Mouse (Mus musculus) limb, embryonic 14.5 days (tissue): Measurements from ENCODE around the gene Gm42791. TPM values are rescaled to one million over a fixed set of nuclear protein-coding genes. Genes with fewer than 3 reads are reported as not detected.

Source experiments
- ATAC-seq: fragments of 200-750 bp; cut with Nextera tagmentation; 2 replicates; pipeline ENCODE4 v1.8.0; 2017; ENCODE audit warnings: low read depth, moderate number of reproducible peaks, moderate TSS enrichment; ENCODE audit not compliant: low FRiP score
- DNase-seq: peaks from one replicate; pipeline ENCODE4 v3.0.0-alpha.2; 2015; ENCODE audit warnings: low spot score
- H3K27ac ChIP-seq: fragments of 300-500 bp; sonication (generic); replicated peaks from 2 replicates; pipeline ENCODE4 v1.5.1; 2014; ENCODE audit warnings: low read depth, mild to moderate bottlenecking, low read length, moderate library complexity, mixed read lengths
- H3K27me3 ChIP-seq: fragments of 300-500 bp; sonication (generic); 2 replicates; pipeline ENCODE4 v1.6.1; 2014; ENCODE audit warnings: low read length, mixed read lengths; ENCODE audit not compliant: control insufficient read depth, insufficient read depth
- H3K36me3 ChIP-seq: fragments of 300-500 bp; sonication (generic); 2 replicates; pipeline ENCODE4 v1.6.1; 2014; ENCODE audit warnings: mild to moderate bottlenecking, low read length, moderate library complexity, mixed read lengths; ENCODE audit not compliant: control insufficient read depth, insufficient read depth
- H3K4me1 ChIP-seq: fragments of 300-500 bp; sonication (generic); 2 replicates; pipeline ENCODE4 v1.6.1; 2014; ENCODE audit warnings: antibody characterized with exemption, low read length, mixed read lengths; ENCODE audit not compliant: control insufficient read depth, insufficient read depth
- H3K4me2 ChIP-seq: fragments of 300-500 bp; sonication (generic); replicated peaks from 2 replicates; pipeline ENCODE4 v1.6.1; 2014; ENCODE audit warnings: low read depth, mild to moderate bottlenecking, low read length, moderate library complexity; ENCODE audit not compliant: severe bottlenecking
- H3K4me3 ChIP-seq: fragments of 300-500 bp; sonication (generic); replicated peaks from 2 replicates; pipeline ENCODE4 v1.5.1; 2014; ENCODE audit warnings: low read length
- H3K9ac ChIP-seq: fragments of 300-500 bp; sonication (generic); 2 replicates; pipeline ENCODE4 v1.6.1; 2014; ENCODE audit warnings: mild to moderate bottlenecking, low read depth, low read length, moderate library complexity; ENCODE audit not compliant: severe bottlenecking
- H3K9me3 ChIP-seq: fragments of 300-500 bp; sonication (generic); 2 replicates; pipeline ENCODE4 v1.6.1; 2016; ENCODE audit warnings: low read length; ENCODE audit not compliant: control insufficient read depth
- POLR2A ChIP-seq: fragments of 200-500 bp; IDR thresholded peaks from 2 replicates; pipeline ENCODE4 v1.8.0; 2012; ENCODE audit warnings: inconsistent platforms, mild to moderate bottlenecking, moderate library complexity, borderline replicate concordance; ENCODE audit not compliant: insufficient read depth, insufficient read length; ENCODE audit errors: extremely low read depth
- WGBS: fragments of 180-500 bp; shearing (Covaris S2); extraction: QIAGEN DNeasy Blood & Tissue Kit; methylation state at CpG from one replicate; pipeline ENCODE4 v1.1.7; 2014; 5-methylcytosine and 5-hydroxymethylcytosine counted together
- polyA plus RNA-seq, 2 experiments: library from polyadenylated mRNA; depleted of rRNA in 1 of 2; stranded (reverse) in 1 of 2; unstranded in 1 of 2; fragments of >200 nt; fragmentation: Nextera tagmentation in 1 of 2; extraction: Ambion mirVana in 1 of 2; gene quantifications; 2 replicates each; pipeline versions ENCODE4 v1.2.1 to v1.2.3; 2012 to 2014

Gene Gm42791
- polyA plus RNA-seq, 2 experiments = not detected

DNA sequence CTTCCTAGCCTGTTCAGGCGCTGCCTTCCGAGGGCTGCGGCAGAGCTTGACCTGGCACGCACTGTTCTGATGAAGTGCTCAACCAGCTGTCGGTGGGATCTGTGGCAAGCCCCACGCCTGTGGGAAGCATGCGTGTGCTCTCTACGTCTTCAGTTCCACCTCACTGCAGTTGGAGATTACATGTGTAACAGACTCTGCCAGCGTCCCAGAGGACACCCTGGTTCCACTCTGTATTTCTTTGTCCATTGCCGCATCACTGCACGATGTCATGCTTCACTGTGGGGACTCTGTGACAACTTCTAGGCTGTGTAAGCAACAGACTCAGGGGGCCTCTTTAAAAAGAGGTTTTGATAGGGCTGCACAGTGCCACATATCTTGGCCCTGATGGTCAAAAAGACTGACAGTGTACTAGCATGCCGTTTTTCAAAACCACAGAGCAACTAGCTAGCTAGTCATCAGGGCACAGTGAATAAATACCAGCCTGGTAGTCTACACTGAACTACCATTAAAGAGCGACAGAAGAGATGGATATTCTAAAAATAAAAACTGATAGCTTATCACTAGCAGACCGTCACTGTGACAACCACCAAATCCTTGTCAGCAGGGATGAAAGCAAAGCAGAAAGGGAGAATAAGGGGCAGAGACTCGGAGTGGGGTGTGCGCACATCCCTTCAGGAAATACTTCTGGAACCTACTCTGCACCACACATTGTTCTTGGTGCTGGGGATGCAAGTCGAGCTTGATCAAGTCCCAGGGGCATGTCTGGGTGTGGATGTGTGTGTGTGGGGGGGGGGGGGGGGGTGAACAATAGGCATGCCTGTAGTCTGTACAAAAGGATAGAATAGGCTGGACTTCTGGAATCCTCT, 86.5 kb downstream of the Gm42791 start:
- no peak overlapping the region for H3K4me2 ChIP-seq
- H3K9me3 ChIP-seq = no peaks in the 10 kb centered on the region
- DNase-seq (no peak), ATAC-seq (0 out of 2 replicates have a peak, but pooled peaks have one; percentile 5)
- peaks cover 25% of the 10 kb centered on the region for H3K36me3 ChIP-seq
- no peak overlapping the region for H3K9ac ChIP-seq
- H3K4me1 ChIP-seq = no peaks in the 10 kb centered on the region
- WGBS = 81% methylated on average over 17 of the region's 17 CpGs
- H3K4me3 ChIP-seq = no peak overlapping the region
- no peak overlapping the region for H3K27ac ChIP-seq
- no peaks in the 10 kb centered on the region for H3K27me3 ChIP-seq
- no peak for TF ChIP-seq POLR2A

DNA sequence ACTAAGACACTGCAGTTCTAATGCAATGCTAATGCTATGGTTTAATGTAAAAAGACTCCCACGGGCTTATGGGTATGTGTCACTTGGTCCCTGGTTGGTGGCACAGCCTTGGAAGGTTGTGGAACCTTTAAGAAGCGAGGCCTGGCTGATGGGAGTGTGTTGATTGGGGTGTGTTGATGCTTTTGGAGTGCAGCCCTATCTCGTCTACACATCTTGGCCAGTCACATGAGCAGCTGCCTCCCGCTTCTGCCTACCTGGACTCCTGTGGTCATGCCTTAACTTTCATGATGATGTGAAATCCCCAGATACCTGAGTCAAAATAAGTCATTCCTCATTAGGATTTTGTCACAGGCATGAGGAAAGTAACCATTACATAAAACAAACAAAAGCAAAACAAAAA, 88.6 kb downstream of the Gm42791 start:
- Histone ChIP-seq H3K27ac (no peak overlapping the region), H3K36me3 (peaks cover 27% of the 10 kb centered on the region)
- 91% methylated on average over 4 of the region's 4 CpGs for WGBS

DNA sequence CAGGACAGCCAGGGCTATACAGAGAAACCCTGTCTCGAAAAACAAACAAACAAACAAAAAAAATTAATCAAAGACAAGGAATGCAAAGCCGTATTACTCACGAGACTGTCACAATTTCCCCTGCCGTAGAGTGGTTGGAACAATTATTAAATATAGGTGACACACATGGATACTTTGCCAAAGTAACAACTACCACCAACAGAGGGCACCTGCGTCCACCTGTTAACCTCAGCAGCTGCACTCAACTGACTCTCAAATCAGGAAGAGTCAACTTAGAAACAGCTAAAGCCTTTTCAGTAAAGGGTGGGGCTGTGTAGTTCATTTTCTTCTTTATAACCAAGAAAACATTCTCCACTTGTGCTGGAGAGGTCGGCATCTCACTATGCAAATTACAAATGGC, 90.1 kb downstream of the Gm42791 start:
- Histone ChIP-seq H3K4me3 (no peak overlapping the region), H3K27me3 (no peaks in the 10 kb centered on the region), H3K9me3 (no peaks in the 10 kb centered on the region), H3K4me1 (no peaks in the 10 kb centered on the region), H3K9ac (no peak overlapping the region), H3K27ac (no peak overlapping the region), H3K36me3 (peaks cover 29% of the 10 kb centered on the region), H3K4me2 (no peak overlapping the region)
- 65% methylated on average over 6 of the region's 6 CpGs for WGBS
- no peak for ATAC-seq
- peak; percentile 64 for DNase-seq
- TF ChIP-seq POLR2A = no peak

More for the DNA sequence above, 88.6 kb downstream of the Gm42791 start:
- H3K9me3 ChIP-seq = no peaks in the 10 kb centered on the region
- H3K4me1 ChIP-seq = no peaks in the 10 kb centered on the region
- TF ChIP-seq POLR2A = no peak
- no peak overlapping the region for H3K4me2 ChIP-seq
- no peak for DNase-seq
- no peak for ATAC-seq
- H3K9ac ChIP-seq = no peak overlapping the region
- H3K27me3 ChIP-seq = no peaks in the 10 kb centered on the region
- H3K4me3 ChIP-seq = no peak overlapping the region

DNA sequence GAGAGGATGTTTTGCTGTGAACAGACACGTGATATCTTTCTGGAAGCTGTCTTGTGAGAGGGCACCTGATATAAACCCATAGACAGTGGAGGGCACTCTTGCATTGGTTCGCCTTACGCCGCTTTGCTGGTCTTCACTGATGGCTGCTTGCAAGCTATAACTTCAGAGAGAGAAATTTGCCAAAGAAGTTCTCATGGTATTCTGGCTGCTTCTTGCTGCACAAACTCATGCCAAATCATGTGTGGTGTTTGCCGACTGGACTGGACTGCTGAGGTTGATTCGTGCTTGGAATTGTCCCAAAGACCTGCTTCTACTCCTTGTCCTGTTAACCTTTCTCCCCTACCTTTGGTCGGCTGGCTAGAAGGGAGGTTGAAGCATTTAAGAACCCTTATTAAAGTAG, 95.6 kb downstream of the Gm42791 start:
- H3K4me3 ChIP-seq = no peak overlapping the region
- no peak overlapping the region for H3K27ac ChIP-seq
- no peaks in the 10 kb centered on the region for H3K27me3 ChIP-seq
- no peak overlapping the region for H3K4me2 ChIP-seq
- ATAC-seq = no peak
- no peak overlapping the region for H3K9ac ChIP-seq
- 92% methylated on average over 7 of the region's 7 CpGs for WGBS
- no peaks in the 10 kb centered on the region for H3K9me3 ChIP-seq
- DNase-seq = no peak
- no peaks in the 10 kb centered on the region for H3K4me1 ChIP-seq
- peaks cover 30% of the 10 kb centered on the region for H3K36me3 ChIP-seq
- TF ChIP-seq POLR2A = no peak

DNA sequence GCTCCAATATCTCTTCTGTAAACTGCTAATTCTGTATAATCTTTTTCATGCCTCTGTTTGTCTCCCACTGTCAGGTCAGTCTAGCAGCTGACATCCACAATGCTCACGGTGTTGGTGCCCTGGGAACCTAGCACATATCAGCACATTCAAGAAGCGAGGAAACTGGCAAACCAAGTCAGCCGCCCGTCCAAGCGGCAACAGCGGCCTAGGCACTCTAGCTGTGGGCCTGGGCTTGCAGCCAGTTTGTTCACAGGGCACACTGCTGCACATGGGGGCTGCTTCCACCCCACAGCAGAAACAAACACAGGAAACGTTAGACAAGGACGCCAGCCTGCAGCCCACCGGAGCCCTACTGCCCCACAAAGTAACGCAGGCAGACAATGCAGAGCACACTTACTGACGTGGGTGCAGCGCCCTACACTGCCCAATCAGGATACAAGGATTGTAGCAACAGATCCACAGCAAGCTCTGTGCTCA, 97.0 kb downstream of the Gm42791 start:
- H3K4me2 ChIP-seq = no peak overlapping the region
- no peak for ATAC-seq
- 78% methylated on average over 12 of the region's 12 CpGs for WGBS

More for the DNA sequence above, 97.0 kb downstream of the Gm42791 start:
- H3K4me3 ChIP-seq = no peak overlapping the region
- no peak for DNase-seq
- TF ChIP-seq POLR2A = no peak
- H3K27me3 ChIP-seq = no peaks in the 10 kb centered on the region
- no peaks in the 10 kb centered on the region for H3K9me3 ChIP-seq
- peaks cover 29% of the 10 kb centered on the region for H3K36me3 ChIP-seq
- H3K9ac ChIP-seq = no peak overlapping the region
- no peaks in the 10 kb centered on the region for H3K4me1 ChIP-seq
- no peak overlapping the region for H3K27ac ChIP-seq
